Mouse (Mus musculus) erythroblast, embryonic 14.5 days (primary cell): ENCODE results near the gene Kpna1.

Source experiments
- GATA1 ChIP-seq: IDR thresholded peaks from 2 replicates; pipeline ENCODE4 v1.6.1; 2012; ENCODE audit warnings: low read length, inconsistent platforms, mixed read lengths
- TAL1 ChIP-seq: IDR thresholded peaks from 3 replicates; pipeline ENCODE4 v1.6.1; 2012; ENCODE audit warnings: low read length, inconsistent platforms, mixed read lengths

- TF ChIP-seq TAL1 (no peak), GATA1 (no peak)
Measured at GRCm38 (mm10) chr16:36008396-36008795, 29.8 kb downstream of the Kpna1 start.
